Mouse (Mus musculus) brown adipose tissue, adult 24 weeks (tissue): ENCODE measurements around the gene Kazn. TPM values are rescaled to one million over a fixed set of nuclear protein-coding genes. Genes with fewer than 3 reads are reported as not detected.

ENCODE experiments used
- H3K27ac ChIP-seq: fragments of 200-500 bp; replicated peaks from 2 replicates; pipeline ENCODE4 v1.5.1; 2012; ENCODE audit warnings: low read depth, mild to moderate bottlenecking, low read length
- H3K4me1 ChIP-seq: fragments of 200-500 bp; 2 replicates; pipeline ENCODE4 v1.6.1; 2012; ENCODE audit warnings: low read length, mixed read lengths; ENCODE audit not compliant: control insufficient read depth, insufficient read depth, insufficient read length
- H3K4me3 ChIP-seq: fragments of 200-500 bp; 2 replicates; pipeline ENCODE4 v1.5.1; 2012; ENCODE audit warnings: low read depth, mild to moderate bottlenecking, low read length, moderate library complexity; ENCODE audit not compliant: insufficient read depth
- polyA plus RNA-seq: library from polyadenylated mRNA; stranded (reverse); fragments of >200 nt; gene quantifications from 2 replicates; pipeline ENCODE4 v1.2.4, GENCODE M21; 2012; ENCODE audit not compliant: missing spikeins, insufficient read depth, insufficient read length

Gene Kazn
- polyA plus RNA-seq, 1 experiment = 0.79 TPM

DNA sequence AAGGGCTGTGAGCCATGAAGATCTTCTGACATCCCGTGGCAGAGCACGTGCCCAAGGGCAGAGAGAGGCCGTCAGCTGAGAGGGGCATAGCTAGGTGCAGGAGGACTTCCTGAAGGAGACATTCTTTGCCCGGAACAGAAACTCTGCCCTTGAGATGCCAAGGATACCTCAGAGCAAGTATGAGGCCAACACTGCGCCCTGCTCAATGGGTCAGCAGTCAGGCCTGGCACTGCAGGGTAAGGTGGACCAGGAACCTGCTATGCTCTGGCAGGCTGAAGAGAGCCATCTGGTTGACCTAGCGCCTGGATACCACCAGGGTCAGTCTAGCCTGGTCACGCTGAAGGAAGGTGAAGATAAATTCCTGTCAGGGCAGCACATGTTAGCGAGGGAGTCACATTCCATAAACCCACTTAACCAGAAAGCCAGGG lies 46.0 kb downstream of the Kazn start:
- Histone ChIP-seq H3K27ac (no peak overlapping the region), H3K4me1 (peaks cover 10% of the 10 kb centered on the region), H3K4me3 (no peak overlapping the region)

- no peak overlapping the region for H3K27ac ChIP-seq
- no peak overlapping the region for H3K4me3 ChIP-seq
- no peaks in the 10 kb centered on the region for H3K4me1 ChIP-seq
Observed at GRCm38 (mm10) chr4:142189960-142190359, 49.2 kb downstream of the Kazn start.

GRCm38 (mm10) chr4:142188501-142188900 lies 50.7 kb downstream of the Kazn start:
- Histone ChIP-seq H3K4me1 (no peaks in the 10 kb centered on the region), H3K4me3 (no peak overlapping the region), H3K27ac (no peak overlapping the region)

- H3K4me3 ChIP-seq = no peak overlapping the region
- no peak overlapping the region for H3K27ac ChIP-seq
- H3K4me1 ChIP-seq = peaks cover 3% of the 10 kb centered on the region; the same call in 1 of the 2 replicates
Observed at GRCm38 (mm10) chr4:142186155-142186554, 53.0 kb downstream of the Kazn start.

GRCm38 (mm10) chr4:142185533-142185900 lies 53.7 kb downstream of the Kazn start:
- H3K4me3 ChIP-seq = no peak overlapping the region
- H3K27ac ChIP-seq = no peak overlapping the region
- peaks cover 3% of the 10 kb centered on the region for H3K4me1 ChIP-seq

GRCm38 (mm10) chr4:142184852-142185532 lies 54.2 kb downstream of the Kazn start:
- Histone ChIP-seq H3K4me1 (peaks cover 8% of the 10 kb centered on the region), H3K27ac (no peak overlapping the region), H3K4me3 (no peak overlapping the region)

DNA sequence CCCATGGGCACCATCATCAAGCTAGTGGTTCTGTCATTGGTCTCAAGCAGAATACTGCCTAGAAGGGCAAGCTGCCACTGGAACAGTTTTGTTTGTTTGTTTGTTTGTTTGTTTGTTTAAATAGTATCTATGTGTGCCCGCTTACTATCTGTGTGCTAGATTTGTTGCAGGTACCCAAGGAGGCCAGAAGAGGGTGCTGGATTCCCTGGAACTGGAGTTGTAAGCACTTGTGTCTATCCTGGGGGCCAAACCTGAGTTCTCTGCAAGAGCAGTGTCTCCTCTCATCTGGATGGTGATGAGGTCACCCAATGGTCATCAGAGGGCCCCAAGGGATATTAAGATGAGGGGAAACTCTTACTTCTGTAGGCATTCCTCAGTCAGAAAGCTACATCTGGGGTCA lies 55.6 kb downstream of the Kazn start:
- Histone ChIP-seq H3K27ac (no peak overlapping the region), H3K4me1 (peaks cover 11% of the 10 kb centered on the region), H3K4me3 (no peak overlapping the region)

DNA sequence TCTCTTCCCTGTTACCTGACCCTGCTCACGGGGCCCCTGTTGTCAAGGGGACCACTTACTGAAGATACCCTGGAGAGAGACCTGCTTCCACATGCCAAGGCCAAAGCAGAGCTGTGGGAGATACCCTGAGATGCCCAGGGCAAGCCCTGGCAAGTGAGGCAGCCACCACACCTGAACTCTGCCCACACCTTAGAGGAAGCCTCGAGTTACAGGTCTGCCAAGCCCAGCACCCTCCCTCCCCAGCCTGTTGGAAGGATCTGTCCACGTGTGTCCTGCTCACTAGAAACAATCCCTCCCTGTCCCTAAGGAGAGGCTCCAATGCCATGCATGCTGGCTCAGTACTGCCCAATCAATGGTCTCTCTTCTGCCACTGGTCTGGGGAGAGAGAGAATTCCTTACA lies 56.2 kb downstream of the Kazn start:
- Histone ChIP-seq H3K4me1 (peaks cover 11% of the 10 kb centered on the region), H3K4me3 (no peak overlapping the region), H3K27ac (no peak overlapping the region)

DNA sequence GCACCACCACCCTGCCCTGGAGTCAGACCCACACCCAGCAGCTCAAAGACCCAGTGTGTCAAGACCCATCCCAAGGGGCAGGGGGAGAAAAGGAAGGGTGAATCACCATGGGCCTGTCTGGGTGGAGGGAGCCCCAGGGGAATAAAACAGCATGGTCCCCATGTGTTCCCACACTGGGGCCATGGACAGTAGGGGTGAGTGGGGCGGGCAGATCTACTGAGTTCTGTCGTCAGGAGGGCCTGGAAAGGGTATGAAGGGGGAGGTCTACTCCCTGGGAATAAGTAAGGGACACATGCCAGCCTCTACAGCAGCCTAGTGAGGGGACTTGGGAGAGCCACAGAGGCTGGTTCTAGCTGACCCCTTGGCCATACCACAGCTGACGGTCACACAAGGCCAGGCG lies 57.6 kb downstream of the Kazn start:
- no peak overlapping the region for H3K27ac ChIP-seq
- no peak overlapping the region for H3K4me3 ChIP-seq
- H3K4me1 ChIP-seq = peaks cover 11% of the 10 kb centered on the region

GRCm38 (mm10) chr4:142180874-142181273 lies 58.3 kb downstream of the Kazn start:
- Histone ChIP-seq H3K27ac (no peak overlapping the region; the same call in 1 of the 2 replicates), H3K4me1 (peaks cover 11% of the 10 kb centered on the region), H3K4me3 (no peak overlapping the region)

GRCm38 (mm10) chr4:142180289-142180688 lies 58.9 kb downstream of the Kazn start:
- H3K27ac ChIP-seq = no peak overlapping the region; the same call in 1 of the 2 replicates
- H3K4me3 ChIP-seq = no peak overlapping the region
- H3K4me1 ChIP-seq = peaks cover 11% of the 10 kb centered on the region

DNA sequence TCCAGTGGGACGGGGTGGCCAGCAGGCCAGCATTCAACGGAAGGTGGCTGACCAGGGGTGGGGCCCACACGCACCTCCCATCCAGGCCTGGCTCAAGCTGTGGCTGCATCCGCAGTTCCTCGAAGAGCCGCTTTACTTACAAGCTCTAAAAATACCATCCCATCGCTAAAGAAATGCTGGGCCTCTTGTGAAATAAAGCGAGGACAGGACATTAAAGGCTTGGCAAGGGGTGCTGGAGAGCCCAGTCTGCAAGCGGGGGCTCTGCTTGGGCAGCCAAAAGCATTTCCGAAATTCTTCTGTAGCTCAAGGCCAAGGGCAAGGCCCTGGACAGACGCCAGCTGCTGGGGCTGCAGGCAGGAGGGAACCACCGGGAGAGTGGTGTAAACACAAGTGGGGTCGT lies 59.7 kb downstream of the Kazn start:
- Histone ChIP-seq H3K4me3 (no peak overlapping the region), H3K27ac (peak overlapping the region; percentile 57), H3K4me1 (peaks cover 11% of the 10 kb centered on the region)

- no peak overlapping the region for H3K27ac ChIP-seq
- peaks cover 19% of the 10 kb centered on the region for H3K4me1 ChIP-seq
- H3K4me3 ChIP-seq = no peak overlapping the region
Observed at GRCm38 (mm10) chr4:142176732-142177131, 62.5 kb downstream of the Kazn start.

- Histone ChIP-seq H3K4me1 (0 out of 2 replicates have a peak, but pooled peaks cover 8% of the 10 kb centered on the region), H3K27ac (no peak overlapping the region), H3K4me3 (no peak overlapping the region)
Observed at GRCm38 (mm10) chr4:142173981-142174485, 65.2 kb downstream of the Kazn start.

DNA sequence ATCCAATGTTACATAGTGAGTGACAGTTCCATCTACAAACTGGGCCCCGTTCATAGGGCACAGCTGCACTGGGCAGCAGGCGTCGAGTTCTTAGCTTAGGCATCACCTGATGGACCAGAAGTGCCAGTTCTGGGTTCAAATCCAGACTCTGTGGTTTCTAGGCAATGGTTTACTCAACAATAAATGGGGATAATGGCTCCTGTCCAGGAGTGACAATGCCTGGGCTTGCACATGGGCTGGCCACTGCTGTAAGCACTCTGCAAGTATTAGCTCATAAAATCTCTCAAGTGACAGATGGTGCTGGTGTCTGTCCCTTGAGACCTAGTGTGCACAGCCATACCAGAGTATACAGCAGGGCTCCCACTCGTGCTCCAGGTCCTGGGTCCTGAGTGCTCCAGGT lies 66.3 kb downstream of the Kazn start:
- Histone ChIP-seq H3K27ac (no peak overlapping the region), H3K4me1 (0 out of 2 replicates have a peak, but pooled peaks cover 8% of the 10 kb centered on the region), H3K4me3 (no peak overlapping the region)

- no peak overlapping the region for H3K4me3 ChIP-seq
- H3K4me1 ChIP-seq = peaks cover 16% of the 10 kb centered on the region
- H3K27ac ChIP-seq = no peak overlapping the region
Observed at GRCm38 (mm10) chr4:142171788-142172497, 67.3 kb downstream of the Kazn start.
